ENCODE assay signal across 20 mouse cellular contexts in the genomic region with DNA sequence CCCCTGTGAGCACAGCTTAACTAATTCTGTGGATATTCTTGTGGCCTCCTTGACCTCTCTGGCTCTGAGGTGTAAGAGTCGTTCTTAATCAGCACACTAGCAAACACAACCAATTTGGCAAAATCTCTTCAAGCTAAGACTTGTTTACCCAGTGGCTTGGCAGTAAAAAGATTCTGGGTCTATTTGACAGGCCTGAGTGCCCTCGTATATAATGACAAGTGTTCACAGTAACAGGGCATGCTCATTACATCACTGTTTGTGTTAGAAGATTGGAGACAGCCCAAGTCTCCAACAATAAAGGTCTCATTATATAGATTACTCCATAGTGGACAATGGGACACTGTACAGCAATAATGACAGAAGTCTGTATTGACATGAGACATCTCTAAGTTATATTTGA.
DNase-seq lines count a peak whose midpoint lies in the region; ATAC-seq and TF ChIP-seq lines count a peak whose summit lies in the region.
"Had no signal": no experiment of that assay in that cellular context is flagged by ENCODE, and none has a peak within 500 bp of the region (broad histone marks: within the 10 kb centered on the region; RNA-seq: fewer than 3 reads in every experiment).

No protein-coding gene starts in this region.

- TF ChIP-seq CTCF in midbrain, postnatal 0 days (IDR thresholded peaks at IDR 0.05): no peak

- ATAC-seq in midbrain, postnatal 0 days (ENCODE audit: low FRiP score): no peak
- ATAC-seq in midbrain, embryonic 14.5 days (ENCODE audit: low FRiP score, low TSS enrichment): no peak
- no peak for ATAC-seq in inflammation-experienced regulatory T-cells, adult 6 months
- ATAC-seq: CD4-positive, CD25-positive, alpha-beta regulatory T cell, adult 4 months had no signal

- H3K27me3 ChIP-seq in midbrain, postnatal 0 days (ENCODE audit: insufficient read depth, low read length): no peaks in the 10 kb centered on the region
- H3K27me3 ChIP-seq in midbrain, embryonic 14.5 days (ENCODE audit: control insufficient read depth, insufficient read depth, low read length): no peaks in the 10 kb centered on the region
- H3K27me3 ChIP-seq: hindbrain, embryonic 13.5 days; limb, embryonic 15.5 days had no signal

- peak; percentile 2 for DNase-seq in embryo, embryonic 10.5 days (ENCODE audit: low spot score)
- DNase-seq in embryo, embryonic 10 days (ENCODE audit: low spot score): no peak
- peak; percentile 10 for DNase-seq in layer of hippocampus, adult 9-11 months
- no peak for DNase-seq in layer of hippocampus, postnatal 14 days (ENCODE audit: low spot score in 2 of 2)
- DNase-seq in midbrain, postnatal 0 days (ENCODE audit: low spot score): peak; percentile 16
- no peak for DNase-seq in midbrain, embryonic 14.5 days
- DNase-seq in neural tube, embryonic 10.5 days (ENCODE audit: extremely low spot score, low spot score): no peak
- DNase-seq: cerebellum, postnatal 14 days; gastrocnemius, postnatal 25 days; kidney, adult 11 months; kidney, postnatal 14 days; right cerebral cortex, adult 18-20 months; thymus, postnatal 14 days had no signal

- no peaks in the 10 kb centered on the region for H3K9me3 ChIP-seq in midbrain, postnatal 0 days (ENCODE audit: low read length)
- H3K9me3 ChIP-seq in midbrain, embryonic 14.5 days (ENCODE audit: control insufficient read depth, low read length): no peaks in the 10 kb centered on the region
- H3K9me3 ChIP-seq: hindbrain, embryonic 13.5 days; limb, embryonic 15.5 days had no signal

- no peak overlapping the region for H3K4me3 ChIP-seq in midbrain, postnatal 0 days (ENCODE audit: low read depth, low read length)
- H3K4me3 ChIP-seq in midbrain, embryonic 14.5 days (replicated peaks; ENCODE audit: low read depth, low read length): no peak overlapping the region
- H3K4me3 ChIP-seq: erythroblast, embryonic 14.5 days; hindbrain, embryonic 13.5 days; limb, embryonic 15.5 days; myocyte had no signal

- H3K4me1 ChIP-seq in midbrain, postnatal 0 days (ENCODE audit: insufficient read depth, low read length): no peaks in the 10 kb centered on the region
- H3K4me1 ChIP-seq in midbrain, embryonic 14.5 days (ENCODE audit: control insufficient read depth, insufficient read depth, low read length): no peaks in the 10 kb centered on the region
- H3K4me1 ChIP-seq: limb, embryonic 15.5 days had no signal

- no peak overlapping the region for H3K4me2 ChIP-seq in midbrain, postnatal 0 days (ENCODE audit: low read depth, low read length, poor library complexity, severe bottlenecking)
- no peak overlapping the region for H3K4me2 ChIP-seq in midbrain, embryonic 14.5 days (ENCODE audit: low read length)
- H3K4me2 ChIP-seq: hindbrain, embryonic 13.5 days; limb, embryonic 15.5 days had no signal

- H3K9ac ChIP-seq in midbrain, postnatal 0 days (replicated peaks; ENCODE audit: low read length, poor library complexity, severe bottlenecking): no peak overlapping the region
- H3K9ac ChIP-seq in midbrain, embryonic 14.5 days (replicated peaks; ENCODE audit: low read length): no peak overlapping the region
- H3K9ac ChIP-seq: hindbrain, embryonic 13.5 days; limb, embryonic 15.5 days had no signal

- 64% methylated on average over 2 of the region's 2 CpGs for WGBS in midbrain, postnatal 0 days
- 61% methylated on average over 2 of the region's 2 CpGs for WGBS in midbrain, embryonic 14.5 days

- H3K27ac ChIP-seq in midbrain, postnatal 0 days (ENCODE audit: low read depth, low read length): no peak overlapping the region
- no peak overlapping the region for H3K27ac ChIP-seq in midbrain, embryonic 14.5 days (replicated peaks; ENCODE audit: low read depth, low read length)
- H3K27ac ChIP-seq: hindbrain, embryonic 13.5 days; limb, embryonic 15.5 days had no signal

- no peaks in the 10 kb centered on the region for H3K36me3 ChIP-seq in midbrain, postnatal 0 days (ENCODE audit: insufficient read depth, low read length)
- no peaks in the 10 kb centered on the region for H3K36me3 ChIP-seq in midbrain, embryonic 14.5 days (ENCODE audit: control insufficient read depth, insufficient read depth, low read length)
- H3K36me3 ChIP-seq: G1E; hindbrain, embryonic 13.5 days; limb, embryonic 15.5 days had no signal

Comparison
In these comparisons a context has a peak if more than half of its experiments do, and no peak if none do; other contexts are left out.
1. DNase-seq: peak in embryo, embryonic 10.5 days (single experiment), layer of hippocampus, adult 9-11 months (single experiment) and midbrain, postnatal 0 days (single experiment); none in embryo, embryonic 10 days (single experiment), layer of hippocampus, postnatal 14 days (0 of 2), midbrain, embryonic 14.5 days (single experiment) and neural tube, embryonic 10.5 days (single experiment).